Mouse (Mus musculus): ENCODE data around the gene Pter.

DNA sequence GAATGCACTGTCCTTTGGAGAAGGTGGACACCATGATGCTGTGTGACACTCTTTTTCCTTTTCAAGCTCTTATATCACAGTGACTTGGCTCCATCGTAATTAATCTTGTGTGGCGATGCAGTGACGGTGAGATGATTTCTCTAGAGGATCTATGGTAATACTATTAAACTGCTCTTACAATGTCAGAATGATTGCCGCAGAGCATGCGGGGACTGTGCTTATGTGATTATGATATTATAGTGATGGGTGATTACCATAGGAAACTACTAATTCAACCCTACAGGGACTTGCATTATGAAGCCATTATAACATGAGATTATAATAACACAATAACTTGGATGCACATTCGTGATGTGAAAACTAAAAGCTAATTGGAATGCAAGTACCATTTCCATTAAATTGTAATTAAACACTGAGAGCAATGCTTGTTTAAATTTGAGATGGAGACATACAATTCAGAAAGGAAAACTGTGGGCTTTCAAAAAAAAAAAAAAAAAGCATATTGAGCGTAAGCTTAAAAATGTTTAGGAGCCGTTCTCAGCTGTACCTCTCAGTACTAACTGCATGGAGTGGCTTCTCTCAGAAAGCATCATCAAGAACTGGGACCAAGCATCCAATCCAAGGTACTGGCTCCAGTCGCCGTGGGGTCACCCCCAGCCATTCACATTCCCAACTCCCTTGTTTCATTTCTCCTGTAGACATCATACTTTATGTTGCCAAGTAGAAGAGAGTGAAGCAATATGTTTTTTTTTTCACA, 13.8 kb downstream of the Pter start:
- TF ChIP-seq POLR2A (IDR thresholded peaks at IDR 0.05; ENCODE audit: borderline replicate concordance, insufficient read depth, low read length) (no peak), CTCF (IDR thresholded peaks at IDR 0.05; ENCODE audit: borderline replicate concordance, insufficient read depth, low read depth, low read length) (no peak)
